Mouse (Mus musculus): ENCODE results near the gene Timmdc1. TPM values are rescaled to one million over a fixed set of nuclear protein-coding genes. Genes with fewer than 3 reads are reported as not detected.

Gene Timmdc1
- polyA plus RNA-seq, 1 experiment from 2014 or later = 29.2 TPM

DNA sequence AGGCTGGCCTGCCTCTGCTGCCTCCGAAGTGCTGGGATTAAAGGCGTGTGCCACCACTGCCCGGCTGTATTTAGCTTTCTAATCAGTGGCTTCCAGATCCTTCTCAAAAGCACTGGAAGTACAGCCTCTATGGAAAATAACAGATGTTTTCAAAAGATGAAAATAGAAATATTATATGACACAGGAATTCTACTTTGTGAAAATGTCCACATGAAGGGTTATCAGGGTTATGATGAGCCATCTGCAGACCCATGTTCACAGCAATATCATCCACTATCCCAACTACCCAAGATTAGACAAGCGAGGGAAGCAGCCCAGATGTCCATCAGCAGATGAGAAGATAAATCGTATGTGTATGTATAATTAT, 50.0 kb downstream of the Timmdc1 start:
- no peak overlapping the region for H3K4me3 ChIP-seq
- no peaks in the 10 kb centered on the region for H3K9me3 ChIP-seq
- no peaks in the 10 kb centered on the region for H3K36me3 ChIP-seq
- no peaks in the 10 kb centered on the region; the same call in 1 of the 2 replicates for H3K4me1 ChIP-seq
- no peak overlapping the region for H3K9ac ChIP-seq
- H3K4me2 ChIP-seq (replicated peaks) = no peak overlapping the region
- no peaks in the 10 kb centered on the region for H3K27me3 ChIP-seq
- H3K27ac ChIP-seq = no peak overlapping the region
- no peak for ATAC-seq (ENCODE audit: insufficient number of reproducible peaks, insufficient read depth, low FRiP score, low TSS enrichment)
- 92% methylated on average over 5 of the region's 5 CpGs for WGBS

DNA sequence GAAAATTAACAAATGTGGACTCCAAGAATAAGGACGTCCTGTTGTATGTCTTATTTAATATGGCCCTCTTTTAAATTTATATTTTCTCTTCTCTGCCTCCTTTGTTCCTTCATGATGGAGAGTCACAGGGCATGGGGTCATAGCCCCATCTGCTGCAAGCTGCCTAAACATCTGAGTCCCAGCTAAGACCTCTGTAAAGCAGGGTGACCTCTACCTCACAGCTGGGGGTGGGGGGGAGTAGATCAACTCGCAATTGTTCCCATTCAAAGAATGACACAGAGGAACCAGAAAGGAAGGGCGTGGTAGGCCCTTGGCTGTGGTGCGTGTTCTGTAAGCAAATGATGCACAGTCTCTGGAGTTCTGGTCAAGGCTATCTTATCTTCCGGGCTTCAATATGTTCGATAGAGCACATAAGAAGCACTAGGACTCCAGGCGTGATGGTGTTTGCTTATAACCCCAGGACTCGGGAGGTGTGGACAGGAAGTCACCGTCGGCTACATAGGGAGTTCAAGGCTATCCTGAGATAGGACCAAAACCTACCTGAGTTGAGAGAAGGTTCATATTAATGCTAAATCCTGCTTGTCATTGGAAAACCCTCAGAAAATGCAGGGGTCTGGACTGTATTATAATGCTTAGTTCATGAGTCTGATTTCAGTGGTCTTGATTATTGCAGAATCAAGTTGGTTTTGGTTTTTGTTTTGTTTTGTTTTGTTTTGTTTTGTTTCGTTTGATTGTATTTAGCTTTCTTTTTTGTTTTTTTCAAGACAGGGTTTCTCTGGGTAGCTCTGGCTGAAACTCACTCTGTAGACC, 50.6 kb downstream of the Timmdc1 start:
- no peaks in the 10 kb centered on the region for H3K27me3 ChIP-seq
- H3K4me2 ChIP-seq (replicated peaks) = no peak overlapping the region
- no peaks in the 10 kb centered on the region; the same call in 1 of the 2 replicates for H3K4me1 ChIP-seq
- no peak overlapping the region for H3K9ac ChIP-seq
- H3K27ac ChIP-seq = no peak overlapping the region
- H3K9me3 ChIP-seq = no peaks in the 10 kb centered on the region
- ATAC-seq (ENCODE audit: insufficient number of reproducible peaks, insufficient read depth, low FRiP score, low TSS enrichment) = no peak
- H3K36me3 ChIP-seq = no peaks in the 10 kb centered on the region
- no peak overlapping the region for H3K4me3 ChIP-seq
- 83% methylated on average over 11 of the region's 11 CpGs for WGBS

- H3K27ac ChIP-seq = no peak overlapping the region
- no peak overlapping the region for H3K4me2 ChIP-seq (replicated peaks)
- no peaks in the 10 kb centered on the region for H3K36me3 ChIP-seq
- no peak for ATAC-seq (ENCODE audit: insufficient number of reproducible peaks, insufficient read depth, low FRiP score, low TSS enrichment)
- no peak overlapping the region for H3K4me3 ChIP-seq
- H3K9ac ChIP-seq = no peak overlapping the region
- no peaks in the 10 kb centered on the region for H3K27me3 ChIP-seq
- no peaks in the 10 kb centered on the region for H3K9me3 ChIP-seq
- H3K4me1 ChIP-seq = no peaks in the 10 kb centered on the region
- WGBS = 66% methylated on average over 8 of the region's 8 CpGs
Measured at GRCm38 (mm10) chr16:38469437-38469836, 53.0 kb downstream of the Timmdc1 start.

DNA sequence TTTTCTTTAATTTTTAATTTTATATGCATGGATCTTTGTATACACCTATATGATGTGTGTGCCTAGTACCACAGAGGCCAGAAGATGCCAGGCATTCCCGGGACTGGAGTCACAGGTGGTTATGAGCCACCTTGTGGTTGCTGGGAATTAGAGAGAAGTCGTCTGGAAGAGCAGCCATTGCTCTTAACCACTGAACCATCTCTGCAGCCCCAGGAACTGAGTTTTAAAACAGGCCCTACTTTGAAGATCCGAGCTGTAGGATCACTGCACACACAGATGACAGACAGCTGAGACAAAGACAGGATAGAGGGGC, 53.8 kb downstream of the Timmdc1 start:
- Histone ChIP-seq H3K4me2 (replicated peaks) (no peak overlapping the region), H3K9me3 (no peaks in the 10 kb centered on the region), H3K4me3 (no peak overlapping the region), H3K27me3 (no peaks in the 10 kb centered on the region), H3K27ac (no peak overlapping the region), H3K9ac (no peak overlapping the region), H3K36me3 (no peaks in the 10 kb centered on the region), H3K4me1 (no peaks in the 10 kb centered on the region)
- WGBS = 34% methylated on average over 3 of the region's 3 CpGs
- no peak for ATAC-seq (ENCODE audit: insufficient number of reproducible peaks, insufficient read depth, low FRiP score, low TSS enrichment)

- H3K9ac ChIP-seq = no peak overlapping the region
- H3K27me3 ChIP-seq = no peaks in the 10 kb centered on the region
- H3K4me1 ChIP-seq = no peaks in the 10 kb centered on the region
- WGBS = 71% methylated on average over 8 of the region's 8 CpGs
- H3K27ac ChIP-seq = no peak overlapping the region
- H3K4me3 ChIP-seq = no peak overlapping the region
- no peak overlapping the region for H3K4me2 ChIP-seq (replicated peaks)
- no peaks in the 10 kb centered on the region for H3K36me3 ChIP-seq
- no peak for ATAC-seq (ENCODE audit: insufficient number of reproducible peaks, insufficient read depth, low FRiP score, low TSS enrichment)
- H3K9me3 ChIP-seq = no peaks in the 10 kb centered on the region
Measured at GRCm38 (mm10) chr16:38467917-38468705, 54.4 kb downstream of the Timmdc1 start.

- Histone ChIP-seq H3K4me1 (no peaks in the 10 kb centered on the region), H3K36me3 (no peaks in the 10 kb centered on the region), H3K27me3 (no peaks in the 10 kb centered on the region), H3K9me3 (no peaks in the 10 kb centered on the region), H3K4me3 (no peak overlapping the region), H3K9ac (no peak overlapping the region), H3K4me2 (replicated peaks) (no peak overlapping the region), H3K27ac (no peak overlapping the region)
- ATAC-seq (ENCODE audit: insufficient number of reproducible peaks, insufficient read depth, low FRiP score, low TSS enrichment) = no peak
- WGBS = 89% methylated on average over 13 of the region's 13 CpGs
Measured at GRCm38 (mm10) chr16:38467091-38467916, 55.2 kb downstream of the Timmdc1 start.

DNA sequence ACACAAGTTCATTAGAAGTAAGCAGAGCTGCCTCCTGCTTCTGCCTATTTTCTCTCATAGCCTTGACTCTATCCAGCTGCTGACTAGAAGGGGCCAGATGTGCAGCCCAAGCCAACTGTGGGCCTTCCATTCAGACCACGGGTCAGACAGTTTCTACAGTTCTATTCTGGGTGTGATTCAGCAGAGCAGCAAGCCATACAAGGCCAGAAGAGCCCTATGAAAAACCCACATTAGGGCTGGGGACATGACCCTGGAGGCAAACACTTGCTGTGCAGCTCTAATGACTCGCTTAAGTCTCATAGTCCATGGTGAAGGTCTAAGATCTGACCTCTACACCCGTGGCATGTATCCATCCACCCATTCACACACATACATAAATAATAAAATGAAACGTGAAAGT, 56.4 kb downstream of the Timmdc1 start:
- no peak for ATAC-seq (ENCODE audit: insufficient number of reproducible peaks, insufficient read depth, low FRiP score, low TSS enrichment)
- no peaks in the 10 kb centered on the region for H3K4me1 ChIP-seq
- no peak overlapping the region for H3K4me2 ChIP-seq (replicated peaks)
- H3K27me3 ChIP-seq = no peaks in the 10 kb centered on the region
- no peak overlapping the region for H3K4me3 ChIP-seq
- 83% methylated on average over 4 of the region's 4 CpGs for WGBS
- H3K9ac ChIP-seq = no peak overlapping the region
- no peaks in the 10 kb centered on the region for H3K9me3 ChIP-seq
- no peak overlapping the region for H3K27ac ChIP-seq
- no peaks in the 10 kb centered on the region for H3K36me3 ChIP-seq

DNA sequence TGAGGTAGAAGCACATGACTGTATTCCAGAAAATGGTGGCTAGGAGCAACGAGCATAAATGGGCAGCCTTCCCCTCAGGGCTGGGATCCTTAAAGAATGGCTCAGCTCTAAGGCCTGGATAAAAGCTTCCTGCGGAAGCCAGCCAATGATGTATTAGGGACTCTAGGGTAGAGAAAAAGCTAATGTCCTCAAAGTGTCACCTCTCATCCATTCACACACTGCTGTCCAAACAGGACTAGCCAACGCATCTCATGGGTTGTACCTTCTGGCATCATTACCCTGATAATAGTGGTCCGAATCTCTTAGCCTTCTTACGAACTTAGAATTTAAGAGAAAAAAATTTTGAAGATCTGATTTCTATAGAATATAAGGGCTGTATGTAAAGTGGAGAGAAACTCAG, 59.2 kb downstream of the Timmdc1 start:
- WGBS = 83% methylated on average over 5 of the region's 5 CpGs
- no peak for ATAC-seq (ENCODE audit: insufficient number of reproducible peaks, insufficient read depth, low FRiP score, low TSS enrichment)
- Histone ChIP-seq H3K9ac (no peak overlapping the region), H3K4me3 (no peak overlapping the region), H3K4me2 (replicated peaks) (no peak overlapping the region), H3K36me3 (no peaks in the 10 kb centered on the region), H3K9me3 (no peaks in the 10 kb centered on the region), H3K4me1 (no peaks in the 10 kb centered on the region), H3K27ac (no peak overlapping the region), H3K27me3 (no peaks in the 10 kb centered on the region)

- no peaks in the 10 kb centered on the region for H3K36me3 ChIP-seq
- ATAC-seq (ENCODE audit: insufficient number of reproducible peaks, insufficient read depth, low FRiP score, low TSS enrichment) = no peak
- H3K4me1 ChIP-seq = no peaks in the 10 kb centered on the region
- WGBS = 80% methylated on average over 7 of the region's 7 CpGs
- H3K27me3 ChIP-seq = no peaks in the 10 kb centered on the region
- H3K9me3 ChIP-seq = no peaks in the 10 kb centered on the region
- no peak overlapping the region for H3K4me2 ChIP-seq (replicated peaks)
- no peak overlapping the region for H3K4me3 ChIP-seq
- no peak overlapping the region for H3K27ac ChIP-seq
- no peak overlapping the region for H3K9ac ChIP-seq
Measured at GRCm38 (mm10) chr16:38462161-38462560, 60.3 kb downstream of the Timmdc1 start.

GRCm38 (mm10) chr16:38461749-38462148, 60.7 kb downstream of the Timmdc1 start:
- 85% methylated on average over 8 of the region's 8 CpGs for WGBS
- no peak overlapping the region for H3K27ac ChIP-seq
- H3K9ac ChIP-seq = no peak overlapping the region
- no peaks in the 10 kb centered on the region for H3K4me1 ChIP-seq
- no peak for ATAC-seq (ENCODE audit: insufficient number of reproducible peaks, insufficient read depth, low FRiP score, low TSS enrichment)
- H3K9me3 ChIP-seq = no peaks in the 10 kb centered on the region
- no peaks in the 10 kb centered on the region for H3K27me3 ChIP-seq
- H3K4me3 ChIP-seq = no peak overlapping the region
- H3K36me3 ChIP-seq = no peaks in the 10 kb centered on the region
- H3K4me2 ChIP-seq (replicated peaks) = no peak overlapping the region

- no peaks in the 10 kb centered on the region for H3K9me3 ChIP-seq
- no peak overlapping the region for H3K4me3 ChIP-seq
- no peaks in the 10 kb centered on the region for H3K4me1 ChIP-seq
- H3K27me3 ChIP-seq = no peaks in the 10 kb centered on the region
- H3K9ac ChIP-seq = no peak overlapping the region
- ATAC-seq (ENCODE audit: insufficient number of reproducible peaks, insufficient read depth, low FRiP score, low TSS enrichment) = no peak
- 89% methylated on average over 4 of the region's 4 CpGs for WGBS
- no peak overlapping the region for H3K4me2 ChIP-seq (replicated peaks)
- no peak overlapping the region for H3K27ac ChIP-seq
- H3K36me3 ChIP-seq = no peaks in the 10 kb centered on the region
Measured at GRCm38 (mm10) chr16:38459990-38460389, 62.5 kb downstream of the Timmdc1 start.

Measured in embryonic facial prominence, embryonic 12.5 days (tissue).